Mouse (Mus musculus) forebrain, postnatal 0 days (tissue): ENCODE data around the gene Rreb1. TPM values are rescaled to one million over a fixed set of nuclear protein-coding genes. Genes with fewer than 3 reads are reported as not detected.

ENCODE experiments used
- ATAC-seq: fragments of 200-750 bp; cut with Nextera tagmentation; 2 replicates; pipeline ENCODE4 v1.8.0; 2017; ENCODE audit warnings: mild to moderate bottlenecking, moderate library complexity
- DNase-seq: peaks from one replicate; pipeline ENCODE4 v3.0.0-alpha.2; 2015
- H3K27ac ChIP-seq: fragments of 300-500 bp; sonication (generic); 2 replicates; pipeline ENCODE4 v1.5.1; 2014; ENCODE audit warnings: low read depth, mild to moderate bottlenecking, antibody characterized with exemption, low read length, moderate library complexity, mixed read lengths
- H3K27me3 ChIP-seq: fragments of 300-500 bp; sonication (generic); 2 replicates; pipeline ENCODE4 v1.6.1; 2014; ENCODE audit warnings: mild to moderate bottlenecking, low read length, mixed read lengths; ENCODE audit not compliant: insufficient read depth
- H3K36me3 ChIP-seq: fragments of 300-500 bp; sonication (generic); 2 replicates; pipeline ENCODE4 v1.6.1; 2014; ENCODE audit warnings: mild to moderate bottlenecking, moderate library complexity; ENCODE audit not compliant: insufficient read depth
- H3K4me1 ChIP-seq: fragments of 300-500 bp; sonication (generic); 2 replicates; pipeline ENCODE4 v1.6.1; 2014; ENCODE audit warnings: antibody characterized with exemption; ENCODE audit not compliant: insufficient read depth
- H3K4me2 ChIP-seq: fragments of 300-500 bp; sonication (generic); 2 replicates; pipeline ENCODE4 v1.6.1; 2014; ENCODE audit warnings: low read depth, mild to moderate bottlenecking, moderate library complexity
- H3K4me3 ChIP-seq: fragments of 300-500 bp; sonication (generic); 2 replicates; pipeline ENCODE4 v1.5.1; 2014; ENCODE audit warnings: low read depth, low read length, mixed read lengths
- H3K9ac ChIP-seq: fragments of 300-500 bp; sonication (generic); 2 replicates; pipeline ENCODE4 v1.6.1; 2014; ENCODE audit warnings: mild to moderate bottlenecking
- H3K9me3 ChIP-seq: fragments of 300-500 bp; sonication (generic); 2 replicates; pipeline ENCODE4 v1.6.1; 2016; ENCODE audit warnings: low read length
- CTCF ChIP-seq: sonication (generic); IDR thresholded peaks from 2 replicates; pipeline ENCODE4 v1.5.1; 2016; ENCODE audit warnings: antibody characterized with exemption, control low read depth, low read depth
- WGBS: fragments of 180-500 bp; shearing (Covaris S2); extraction: QIAGEN DNeasy Blood & Tissue Kit; methylation state at CpG from one replicate; pipeline ENCODE4 v1.1.7; 2014; 5-methylcytosine and 5-hydroxymethylcytosine counted together
- polyA plus RNA-seq: library from polyadenylated mRNA; unstranded; fragments of >200 nt; fragmentation: Nextera tagmentation; extraction: Ambion mirVana; gene quantifications from 2 replicates; pipeline ENCODE4 v1.2.1, GENCODE M21; 2015
- total RNA-seq: library from RNA; depleted of rRNA; stranded (reverse); fragments of >200 nt; gene quantifications from 2 replicates; pipeline ENCODE4 v1.2.3, GENCODE M21; 2014

The Rreb1 gene
- total and polyA plus RNA-seq, 2 experiments from 2014 or later, result 1.6 to 4.9 TPM

- H3K27me3 ChIP-seq, result no peaks in the 10 kb centered on the region; the same call in 1 of the 2 replicates
- no peak for TF ChIP-seq CTCF
- H3K9ac ChIP-seq, result no peak overlapping the region
- 0 out of 2 replicates have a peak, but pooled peaks cover 3% of the 10 kb centered on the region for H3K4me1 ChIP-seq
- peak overlapping the region; percentile 42; the same call in 1 of the 2 replicates for H3K4me2 ChIP-seq
- H3K36me3 ChIP-seq, result no peaks in the 10 kb centered on the region
- no peak overlapping the region for H3K27ac ChIP-seq
- DNase-seq, result peak; percentile 30
- ATAC-seq, result peak; percentile 55
- WGBS, result 30% methylated on average over 20 of the region's 20 CpGs
- H3K4me3 ChIP-seq, result no peak overlapping the region
- H3K9me3 ChIP-seq, result no peaks in the 10 kb centered on the region
Observed at GRCm38 (mm10) chr13:37964128-37965087, 186.2 kb downstream of the Rreb1 start.

- Histone ChIP-seq H3K4me3 (no peak overlapping the region), H3K27ac (no peak overlapping the region), H3K9me3 (no peaks in the 10 kb centered on the region), H3K4me1 (0 out of 2 replicates have a peak, but pooled peaks cover 3% of the 10 kb centered on the region), H3K9ac (no peak overlapping the region), H3K4me2 (no peak overlapping the region), H3K27me3 (no peaks in the 10 kb centered on the region; the same call in 1 of the 2 replicates), H3K36me3 (no peaks in the 10 kb centered on the region)
- DNase-seq, result no peak
- peak; percentile 48 for TF ChIP-seq CTCF
- WGBS, result 40% methylated on average over 17 of the region's 17 CpGs
- ATAC-seq, result no peak
Observed at GRCm38 (mm10) chr13:37965126-37965914, 187.1 kb downstream of the Rreb1 start.

GRCm38 (mm10) chr13:37966256-37967051 is 188.3 kb downstream of the Rreb1 start:
- ATAC-seq, result no peak

GRCm38 (mm10) chr13:37967052-37967437 is 188.8 kb downstream of the Rreb1 start:
- 54% methylated on average over 12 of the region's 12 CpGs for WGBS
- DNase-seq, result no peak

More at GRCm38 (mm10) chr13:37966256-37967051, 188.3 kb downstream of the Rreb1 start:
- Histone ChIP-seq H3K27me3 (no peaks in the 10 kb centered on the region; the same call in 1 of the 2 replicates), H3K9me3 (no peaks in the 10 kb centered on the region), H3K4me3 (no peak overlapping the region), H3K4me1 (peaks cover 3% of the 10 kb centered on the region; the same call in 1 of the 2 replicates), H3K36me3 (no peaks in the 10 kb centered on the region), H3K4me2 (no peak overlapping the region), H3K9ac (no peak overlapping the region), H3K27ac (no peak overlapping the region)
- WGBS, result 81% methylated on average over 15 of the region's 15 CpGs
- DNase-seq, result no peak
- TF ChIP-seq CTCF, result no peak

GRCm38 (mm10) chr13:37967565-37967964 is 189.4 kb downstream of the Rreb1 start:
- 58% methylated on average over 10 of the region's 10 CpGs for WGBS
- no peak overlapping the region for H3K4me3 ChIP-seq
- ATAC-seq (no peak), DNase-seq (no peak)
- no peaks in the 10 kb centered on the region for H3K36me3 ChIP-seq
- no peaks in the 10 kb centered on the region; the same call in 1 of the 2 replicates for H3K27me3 ChIP-seq
- H3K4me1 ChIP-seq, result peaks cover 3% of the 10 kb centered on the region; the same call in 1 of the 2 replicates
- H3K9me3 ChIP-seq, result no peaks in the 10 kb centered on the region
- H3K9ac ChIP-seq, result no peak overlapping the region
- no peak overlapping the region for H3K4me2 ChIP-seq
- TF ChIP-seq CTCF, result no peak
- H3K27ac ChIP-seq, result no peak overlapping the region

More at GRCm38 (mm10) chr13:37967052-37967437, 188.8 kb downstream of the Rreb1 start:
- peaks cover 3% of the 10 kb centered on the region; the same call in 1 of the 2 replicates for H3K4me1 ChIP-seq
- no peak for TF ChIP-seq CTCF
- ATAC-seq, result no peak
- no peak overlapping the region for H3K4me3 ChIP-seq
- H3K36me3 ChIP-seq, result no peaks in the 10 kb centered on the region
- no peak overlapping the region for H3K4me2 ChIP-seq
- H3K27ac ChIP-seq, result no peak overlapping the region
- no peak overlapping the region for H3K9ac ChIP-seq
- no peaks in the 10 kb centered on the region for H3K9me3 ChIP-seq
- no peaks in the 10 kb centered on the region; the same call in 1 of the 2 replicates for H3K27me3 ChIP-seq

GRCm38 (mm10) chr13:37969337-37969736 is 191.1 kb downstream of the Rreb1 start:
- Histone ChIP-seq H3K9me3 (no peaks in the 10 kb centered on the region), H3K27ac (no peak overlapping the region), H3K9ac (no peak overlapping the region), H3K4me2 (no peak overlapping the region), H3K36me3 (no peaks in the 10 kb centered on the region), H3K4me1 (peaks cover 3% of the 10 kb centered on the region; the same call in 1 of the 2 replicates), H3K4me3 (no peak overlapping the region), H3K27me3 (no peaks in the 10 kb centered on the region; the same call in 1 of the 2 replicates)
- DNase-seq (peak; percentile 87), ATAC-seq (peak; percentile 59)
- WGBS, result 12% methylated on average over 14 of the region's 14 CpGs
- TF ChIP-seq CTCF, result peak; percentile 93
